Mouse (Mus musculus) kidney, embryonic 16.5 days (tissue): ENCODE results near the gene Astn2. TPM values are rescaled to one million over a fixed set of nuclear protein-coding genes. Genes with fewer than 3 reads are reported as not detected.

ENCODE experiments used
- ATAC-seq: fragments of 200-750 bp; cut with Nextera tagmentation; 2 replicates; pipeline ENCODE4 v1.8.0; 2017; ENCODE audit warnings: moderate TSS enrichment; ENCODE audit not compliant: low FRiP score, low TSS enrichment
- H3K27ac ChIP-seq: fragments of 300-500 bp; sonication (generic); 2 replicates; pipeline ENCODE4 v1.5.1; 2014; ENCODE audit warnings: low read length
- H3K27me3 ChIP-seq: fragments of 300-500 bp; sonication (generic); 2 replicates; pipeline ENCODE4 v1.6.1; 2014; ENCODE audit warnings: low read length, control low read depth, mixed read lengths; ENCODE audit not compliant: insufficient read depth
- H3K36me3 ChIP-seq: fragments of 300-500 bp; sonication (generic); 2 replicates; pipeline ENCODE4 v1.6.1; 2014; ENCODE audit warnings: low read length, control low read depth, mixed read lengths; ENCODE audit not compliant: insufficient read depth
- H3K4me1 ChIP-seq: fragments of 300-500 bp; sonication (generic); 2 replicates; pipeline ENCODE4 v1.6.1; 2014; ENCODE audit warnings: low read length, control low read depth, mixed read lengths; ENCODE audit not compliant: insufficient read depth
- H3K4me2 ChIP-seq: fragments of 300-500 bp; sonication (generic); replicated peaks from 2 replicates; pipeline ENCODE4 v1.6.1; 2014; ENCODE audit warnings: low read depth, low read length
- H3K4me3 ChIP-seq: fragments of 300-500 bp; sonication (generic); 2 replicates; pipeline ENCODE4 v1.5.1; 2014; ENCODE audit warnings: mild to moderate bottlenecking, low read length
- H3K9ac ChIP-seq: fragments of 300-500 bp; sonication (generic); replicated peaks from 2 replicates; pipeline ENCODE4 v1.6.1; 2014; ENCODE audit warnings: low read length
- H3K9me3 ChIP-seq: fragments of 300-500 bp; sonication (generic); 2 replicates; pipeline ENCODE4 v1.6.1; 2016; ENCODE audit warnings: low read length, control low read depth
- WGBS: fragments of 180-500 bp; shearing (Covaris S2); extraction: QIAGEN DNeasy Blood & Tissue Kit; methylation state at CpG from one replicate; pipeline ENCODE4 v1.1.7; 2014; 5-methylcytosine and 5-hydroxymethylcytosine counted together
- polyA plus RNA-seq: library from polyadenylated mRNA; unstranded; fragments of >200 nt; fragmentation: Nextera tagmentation; extraction: Ambion mirVana; gene quantifications from 2 replicates; pipeline ENCODE4 v1.2.1, GENCODE M21; 2015

Astn2 gene
- polyA plus RNA-seq, 1 experiment from 2014 or later: 0.11 TPM

- ATAC-seq: no peak
- 90% methylated on average over 3 of the region's 3 CpGs for WGBS
- Histone ChIP-seq H3K9ac (no peak overlapping the region), H3K4me3 (no peak overlapping the region), H3K9me3 (no peaks in the 10 kb centered on the region), H3K4me2 (no peak overlapping the region), H3K27me3 (no peaks in the 10 kb centered on the region), H3K4me1 (no peaks in the 10 kb centered on the region), H3K36me3 (no peaks in the 10 kb centered on the region), H3K27ac (no peak overlapping the region)
Measured at GRCm38 (mm10) chr4:66261276-66261675, 143.1 kb downstream of the Astn2 start.

DNA sequence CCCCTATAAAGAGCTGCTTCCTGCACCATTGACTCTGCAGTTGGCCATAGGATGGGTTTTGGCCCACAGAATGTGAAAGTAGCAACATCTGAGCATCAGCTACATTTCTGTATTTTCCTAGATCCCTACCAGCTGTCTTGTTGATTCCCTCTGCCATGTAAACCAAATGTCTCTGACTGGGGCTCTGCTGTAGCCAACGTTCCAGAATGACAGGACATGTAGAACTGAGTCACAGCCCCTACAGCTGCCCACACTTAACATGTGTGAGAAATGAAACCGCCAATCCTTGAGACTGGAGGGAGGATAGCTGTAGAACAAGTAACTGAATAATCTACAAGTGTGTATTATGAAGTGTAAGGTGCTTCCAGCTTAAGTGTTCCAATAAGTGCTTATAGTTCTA lies 145.5 kb downstream of the Astn2 start:
- no peaks in the 10 kb centered on the region for H3K4me1 ChIP-seq
- ATAC-seq: no peak
- no peak overlapping the region for H3K27ac ChIP-seq
- no peaks in the 10 kb centered on the region for H3K36me3 ChIP-seq
- no peak overlapping the region for H3K4me2 ChIP-seq
- no peaks in the 10 kb centered on the region for H3K27me3 ChIP-seq
- no peaks in the 10 kb centered on the region for H3K9me3 ChIP-seq
- no peak overlapping the region for H3K9ac ChIP-seq
- WGBS: 77% methylated on average over 2 of the region's 2 CpGs
- no peak overlapping the region for H3K4me3 ChIP-seq

DNA sequence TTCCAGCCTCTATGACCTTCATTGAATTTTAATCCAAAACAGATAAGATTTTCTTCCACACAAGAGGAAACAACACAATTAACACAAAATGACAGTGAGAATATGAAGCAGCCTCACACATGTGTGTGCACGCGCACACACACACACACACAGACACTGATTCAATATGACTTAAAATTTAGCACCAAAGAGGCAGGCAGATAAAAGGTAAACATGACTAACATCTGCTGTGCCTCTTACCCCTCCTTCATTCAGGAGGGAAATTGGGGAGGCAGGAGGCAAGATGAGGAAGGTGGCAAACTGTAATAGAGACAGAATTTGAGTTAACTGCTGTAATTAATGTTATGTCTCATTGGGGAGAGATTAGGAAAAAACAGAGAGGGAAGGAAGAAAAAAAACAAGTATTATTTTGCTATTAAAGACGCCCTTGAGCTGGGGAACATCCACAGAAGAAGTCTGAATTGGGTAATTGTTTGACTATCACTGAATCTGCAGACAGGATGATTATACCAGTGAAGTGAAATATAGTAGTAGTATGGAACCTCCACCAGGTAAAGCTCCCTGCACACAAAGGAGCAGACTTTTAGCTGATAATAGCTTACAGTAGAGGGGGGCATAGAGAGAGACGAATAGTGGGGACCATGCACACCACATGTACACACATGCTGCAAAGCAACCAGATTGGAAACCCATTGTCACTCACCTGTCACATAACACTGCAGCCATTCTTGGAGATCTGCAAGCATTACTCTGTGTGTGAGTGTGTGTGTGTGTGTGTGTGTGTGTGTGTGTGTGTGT lies 149.5 kb downstream of the Astn2 start:
- Histone ChIP-seq H3K36me3 (no peaks in the 10 kb centered on the region), H3K27me3 (no peaks in the 10 kb centered on the region), H3K9ac (no peak overlapping the region), H3K4me3 (no peak overlapping the region), H3K9me3 (no peaks in the 10 kb centered on the region), H3K27ac (no peak overlapping the region), H3K4me2 (no peak overlapping the region), H3K4me1 (no peaks in the 10 kb centered on the region)
- no peak for ATAC-seq
- 86% methylated on average over 4 of the region's 4 CpGs for WGBS

DNA sequence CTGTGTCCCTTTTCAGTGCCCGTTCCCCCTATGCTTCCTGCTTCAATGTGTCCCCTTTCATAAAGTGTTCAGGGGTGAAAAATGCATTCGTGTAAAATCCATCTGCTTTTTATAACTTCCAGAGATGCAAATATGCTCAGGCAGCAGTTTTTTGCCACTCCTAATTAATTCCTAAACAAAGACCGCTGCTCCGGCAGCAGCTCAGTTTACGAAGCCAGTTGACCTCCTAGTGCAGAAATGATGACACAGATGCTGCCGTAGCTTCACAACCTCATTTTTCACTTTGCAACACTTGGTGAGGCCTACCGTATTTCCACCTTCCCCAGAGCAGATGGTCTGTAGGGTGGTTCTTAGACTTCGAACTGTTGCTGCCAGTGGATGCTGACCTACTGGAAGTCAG lies 155.9 kb downstream of the Astn2 start:
- Histone ChIP-seq H3K9ac (no peak overlapping the region), H3K4me1 (no peaks in the 10 kb centered on the region)
- WGBS: 43% methylated on average over 8 of the region's 8 CpGs

DNA sequence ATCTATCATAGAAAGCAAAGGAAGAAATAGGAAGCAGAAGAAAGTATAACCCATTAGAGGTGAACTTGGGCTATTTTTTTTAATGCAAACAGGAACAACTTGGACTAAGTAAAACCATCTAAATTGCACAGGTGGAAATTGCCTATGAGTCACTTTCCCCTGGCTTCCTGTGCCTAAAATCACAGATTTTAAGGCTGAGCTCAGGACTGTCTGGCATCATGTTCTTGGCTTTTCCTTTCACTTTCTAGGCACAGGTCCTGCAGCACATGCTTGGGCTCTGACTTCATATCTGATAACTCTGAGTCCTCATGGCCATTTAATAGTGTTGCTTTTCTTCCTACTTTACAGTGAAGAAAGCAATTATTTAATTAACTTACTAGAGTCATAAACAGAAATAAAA lies 161.7 kb downstream of the Astn2 start:
- H3K9ac ChIP-seq: no peak overlapping the region
- ATAC-seq: no peak

More for the DNA sequence above, 155.9 kb downstream of the Astn2 start:
- no peaks in the 10 kb centered on the region for H3K9me3 ChIP-seq
- no peak overlapping the region for H3K4me3 ChIP-seq
- no peaks in the 10 kb centered on the region for H3K36me3 ChIP-seq
- no peak overlapping the region for H3K27ac ChIP-seq
- no peaks in the 10 kb centered on the region for H3K27me3 ChIP-seq
- H3K4me2 ChIP-seq: no peak overlapping the region
- ATAC-seq: no peak

GRCm38 (mm10) chr4:66232799-66233198 lies 171.6 kb downstream of the Astn2 start:
- H3K27me3 ChIP-seq: no peaks in the 10 kb centered on the region
- no peak overlapping the region for H3K4me2 ChIP-seq
- H3K4me3 ChIP-seq: no peak overlapping the region
- H3K27ac ChIP-seq: no peak overlapping the region
- ATAC-seq: no peak
- 86% methylated on average over 3 of the region's 3 CpGs for WGBS
- H3K4me1 ChIP-seq: no peaks in the 10 kb centered on the region
- no peaks in the 10 kb centered on the region for H3K36me3 ChIP-seq
- H3K9me3 ChIP-seq: no peaks in the 10 kb centered on the region
- H3K9ac ChIP-seq: no peak overlapping the region

More for the DNA sequence above, 161.7 kb downstream of the Astn2 start:
- H3K36me3 ChIP-seq: no peaks in the 10 kb centered on the region
- no peaks in the 10 kb centered on the region for H3K27me3 ChIP-seq
- H3K4me3 ChIP-seq: no peak overlapping the region
- no peaks in the 10 kb centered on the region for H3K9me3 ChIP-seq
- H3K27ac ChIP-seq: no peak overlapping the region
- no peaks in the 10 kb centered on the region for H3K4me1 ChIP-seq
- no peak overlapping the region for H3K4me2 ChIP-seq

GRCm38 (mm10) chr4:66232350-66232749 lies 172.1 kb downstream of the Astn2 start:
- WGBS: 39% methylated on average over 2 of the region's 2 CpGs

GRCm38 (mm10) chr4:66230735-66231134 lies 173.7 kb downstream of the Astn2 start:
- 85% methylated on average over 4 of the region's 4 CpGs for WGBS
- H3K27ac ChIP-seq: no peak overlapping the region
- ATAC-seq: no peak
- no peaks in the 10 kb centered on the region for H3K27me3 ChIP-seq
- no peaks in the 10 kb centered on the region for H3K4me1 ChIP-seq
- no peaks in the 10 kb centered on the region for H3K36me3 ChIP-seq
- no peak overlapping the region for H3K9ac ChIP-seq
- H3K4me2 ChIP-seq: no peak overlapping the region
- H3K9me3 ChIP-seq: no peaks in the 10 kb centered on the region
- no peak overlapping the region for H3K4me3 ChIP-seq

More at GRCm38 (mm10) chr4:66232350-66232749, 172.1 kb downstream of the Astn2 start:
- Histone ChIP-seq H3K27ac (no peak overlapping the region), H3K4me2 (no peak overlapping the region), H3K27me3 (no peaks in the 10 kb centered on the region), H3K36me3 (no peaks in the 10 kb centered on the region), H3K9me3 (no peaks in the 10 kb centered on the region), H3K4me3 (no peak overlapping the region), H3K9ac (no peak overlapping the region), H3K4me1 (no peaks in the 10 kb centered on the region)
- ATAC-seq: peak; percentile 31; the same call in 1 of the 2 replicates

- H3K4me3 ChIP-seq: no peak overlapping the region
- H3K27me3 ChIP-seq: no peaks in the 10 kb centered on the region
- H3K9me3 ChIP-seq: no peaks in the 10 kb centered on the region
- 86% methylated on average over 9 of the region's 9 CpGs for WGBS
- no peak for ATAC-seq
- no peak overlapping the region for H3K27ac ChIP-seq
- H3K36me3 ChIP-seq: no peaks in the 10 kb centered on the region
- H3K4me1 ChIP-seq: no peaks in the 10 kb centered on the region
- no peak overlapping the region for H3K9ac ChIP-seq
- H3K4me2 ChIP-seq: no peak overlapping the region
Measured at GRCm38 (mm10) chr4:66222602-66223317, 181.7 kb downstream of the Astn2 start.

DNA sequence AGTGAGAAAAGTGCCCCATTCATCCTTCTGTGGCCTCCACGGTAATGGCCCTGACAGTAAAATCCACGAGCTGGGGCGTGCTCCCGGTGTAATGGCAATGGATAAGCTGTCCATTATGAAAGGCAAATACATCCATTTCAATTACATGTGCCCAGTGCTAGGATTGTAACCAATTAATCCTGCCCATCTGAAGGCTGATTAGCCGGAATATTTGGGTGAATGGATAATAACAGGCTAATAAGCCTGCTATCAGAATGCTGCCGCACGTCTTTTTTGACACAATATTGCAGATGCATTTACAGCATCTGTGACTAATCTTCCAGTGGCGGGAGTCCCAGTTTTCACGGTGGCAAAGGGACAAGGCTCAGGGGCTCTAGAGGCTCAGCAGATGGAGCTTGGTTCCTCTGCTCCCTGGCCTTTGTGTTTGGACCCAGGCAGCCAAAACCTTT lies 189.2 kb downstream of the Astn2 start:
- no peak for ATAC-seq
- Histone ChIP-seq H3K4me3 (no peak overlapping the region), H3K4me2 (no peak overlapping the region), H3K36me3 (no peaks in the 10 kb centered on the region), H3K9ac (no peak overlapping the region), H3K9me3 (no peaks in the 10 kb centered on the region), H3K27me3 (no peaks in the 10 kb centered on the region), H3K4me1 (no peaks in the 10 kb centered on the region), H3K27ac (no peak overlapping the region)
- WGBS: 84% methylated on average over 9 of the region's 9 CpGs
